Mouse (Mus musculus) gastrocnemius, adult 2 months (tissue): ENCODE measurements at regions not wholly inside any gene's neighbourhood (a gene's known extent, or its start where the extent isn't known, plus 50 kb on each side); places are given as distances from the start of the nearest gene placed in this dataset.
"Not testable (repeated sequence)": the region's sequence is repeated elsewhere in the genome, so short reads cannot be mapped to it uniquely, and the experiment has no call there.

Experiments used
- DNase-seq: peaks from one replicate; pipeline ENCODE4 v3.0.0; 2022
- H3K27ac ChIP-seq: fragments of 200-600 bp; 2 replicates; pipeline ENCODE4 v1.8.1; 2022; ENCODE audit warnings: mild to moderate bottlenecking
- H3K4me3 ChIP-seq: fragments of 200-600 bp; 2 replicates; pipeline ENCODE4 v1.8.1; 2022; ENCODE audit warnings: mild to moderate bottlenecking, moderate library complexity
- CTCF ChIP-seq: fragments of 200-600 bp; IDR thresholded peaks from 2 replicates; pipeline ENCODE4 v1.8.1; 2022; ENCODE audit warnings: antibody characterized with exemption, mild to moderate bottlenecking, moderate library complexity
- intact Hi-C: fragments of 180-260 bp; cut with DNase I; formaldehyde crosslinking; loops from one replicate; pipeline ENCODE4 v1.15.1; 2025

DNA sequence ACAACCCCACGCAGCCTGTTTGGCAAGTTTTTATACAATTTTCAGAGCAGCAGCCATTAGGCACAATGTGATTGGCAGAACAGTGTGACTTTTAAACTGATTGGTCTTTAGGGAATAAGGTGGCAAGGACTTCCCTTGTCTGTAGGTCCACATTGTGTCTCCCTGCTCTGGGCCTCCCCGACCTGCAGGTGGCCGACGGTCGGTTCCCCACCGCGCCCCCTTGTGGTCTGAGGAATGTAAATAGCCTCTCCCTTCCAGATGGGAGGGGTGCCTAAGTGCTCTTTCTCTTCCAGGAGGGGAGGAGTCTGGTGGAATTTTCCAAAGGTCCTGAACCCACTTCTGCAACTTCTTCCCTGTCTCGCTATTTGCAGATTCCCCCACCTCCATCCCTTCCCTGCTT, 52.5 kb upstream of the Prr5 start:
- intact Hi-C loops, result loop anchor here (2.0 to 10.0 kb wide), 2 partner anchors 80 to 172 kb away; partner anchors contain the start of gene Shisal1
- TF ChIP-seq CTCF, result peak; percentile 89
- H3K27ac ChIP-seq, H3K4me3 ChIP-seq: not testable (repeated sequence)
- DNase-seq, result peak; percentile 86

DNA sequence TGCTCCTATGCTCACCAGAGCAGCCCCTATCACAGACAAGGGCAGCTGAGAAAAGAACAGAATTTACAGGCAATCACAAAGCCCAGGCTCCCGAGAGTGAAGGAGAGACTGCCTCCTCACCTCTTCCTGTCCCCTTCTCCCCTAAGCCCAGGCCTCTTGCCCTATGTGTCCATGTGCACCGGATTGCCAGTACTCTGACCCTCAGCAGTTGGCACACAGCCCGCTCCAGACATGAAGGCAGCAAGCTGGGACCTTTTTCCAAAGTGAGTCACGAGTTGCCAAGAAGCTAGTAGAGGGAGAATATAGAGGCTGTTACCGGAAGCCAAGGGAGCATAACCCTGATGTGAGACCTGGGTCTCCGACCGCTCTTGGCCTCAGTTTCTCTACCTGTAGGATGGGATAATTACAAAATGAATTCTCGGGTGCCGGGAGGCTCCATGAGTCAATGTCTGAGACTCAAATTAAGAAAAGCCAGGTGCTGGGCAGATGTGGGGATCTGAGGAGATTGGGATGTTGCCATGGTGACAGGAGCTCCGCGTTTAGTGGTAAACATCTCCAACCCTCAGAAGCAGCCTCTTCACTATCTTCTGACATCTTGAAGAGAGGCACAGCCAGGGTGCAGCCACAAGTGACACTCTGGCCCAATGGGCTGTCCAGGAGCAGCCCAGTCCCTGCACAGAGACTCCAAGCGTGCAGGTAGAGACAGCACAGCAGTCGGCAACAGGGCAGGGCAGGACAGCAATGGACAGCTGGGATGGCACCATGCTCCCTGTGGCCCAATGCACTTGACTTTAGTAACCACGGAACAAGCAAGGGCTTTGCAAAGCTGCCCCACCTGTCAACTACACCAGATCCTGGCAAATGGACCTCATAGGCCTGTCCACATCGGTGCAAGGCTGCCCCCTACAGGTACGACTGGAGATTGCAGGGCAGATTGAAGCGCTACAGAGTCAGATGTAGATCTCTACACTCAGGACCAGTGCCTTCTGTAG, 55.6 kb upstream of the Prr5 start:
- intact Hi-C loops, result loop anchor here (1.0 to 10.0 kb wide), 5 partner anchors 169 to 497 kb away; partner anchors contain the start of gene Shisal1
- Histone ChIP-seq H3K4me3 (no peak overlapping the region), H3K27ac (no peak overlapping the region)
- DNase-seq, result peak; percentile 90
- no peak; the same call in none of the 2 replicates for TF ChIP-seq CTCF

DNA sequence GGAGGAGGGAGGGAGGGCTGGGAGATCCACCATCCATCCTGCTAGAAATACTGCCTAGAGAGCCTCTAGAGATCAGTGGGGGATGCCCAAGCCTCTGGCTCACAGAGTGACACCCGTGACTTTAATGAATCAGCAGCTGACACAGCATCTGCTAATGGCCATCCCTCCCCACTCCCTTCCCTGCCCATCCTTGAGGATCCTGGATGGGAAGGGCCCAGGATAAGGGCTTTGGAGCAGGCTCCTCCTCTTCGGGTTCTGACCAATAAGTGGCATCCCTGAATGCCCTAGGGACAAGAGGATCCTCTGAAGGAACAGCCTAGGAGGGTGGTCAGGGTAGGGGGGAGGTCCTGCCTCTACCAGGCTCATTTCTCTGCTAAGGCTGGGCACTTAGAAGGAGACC, 55.3 kb upstream of the Rtl6 start:
- no peak for DNase-seq
- Histone ChIP-seq H3K4me3 (no peak overlapping the region), H3K27ac (no peak overlapping the region)
- no peak for TF ChIP-seq CTCF
- intact Hi-C loops, result loop anchor here (5.0 to 10.0 kb wide), 3 partner anchors 168 to 496 kb away; partner anchors contain the start of gene Shisal1

DNA sequence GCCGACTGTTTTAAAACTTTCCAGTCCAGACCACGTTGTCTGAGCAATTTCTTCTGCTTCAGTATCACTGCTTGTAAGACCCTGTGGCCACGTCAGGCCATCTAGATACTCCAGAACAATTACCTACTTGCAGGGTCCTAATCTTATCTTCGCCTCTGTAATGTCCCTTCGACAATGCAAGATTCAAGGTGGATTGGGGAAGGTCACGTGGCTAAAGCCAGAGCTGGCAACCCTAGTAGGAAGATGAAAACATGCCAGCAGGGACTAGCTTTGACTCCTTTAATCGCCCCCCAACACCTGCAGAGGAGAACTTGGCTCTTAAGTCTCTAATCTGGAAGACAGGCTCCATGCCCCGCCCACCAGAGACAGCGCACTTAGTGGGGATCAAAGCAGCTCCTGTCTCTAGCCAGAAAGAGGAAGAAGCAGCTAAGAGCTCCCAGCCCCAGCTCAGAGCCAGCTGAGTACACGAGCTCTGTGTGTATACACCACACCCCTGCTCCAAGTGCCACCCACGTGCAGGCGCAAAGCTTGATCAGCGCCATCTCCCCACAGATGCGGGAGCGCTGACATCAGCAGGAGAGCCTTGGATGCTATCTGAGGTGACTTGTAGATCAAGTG, 52.3 kb upstream of the Rtl6 start:
- intact Hi-C loops, result loop anchor here (5.0 to 10.0 kb wide), 3 partner anchors 165 to 493 kb away; partner anchors contain the start of gene Shisal1
- no peak for TF ChIP-seq CTCF

DNA sequence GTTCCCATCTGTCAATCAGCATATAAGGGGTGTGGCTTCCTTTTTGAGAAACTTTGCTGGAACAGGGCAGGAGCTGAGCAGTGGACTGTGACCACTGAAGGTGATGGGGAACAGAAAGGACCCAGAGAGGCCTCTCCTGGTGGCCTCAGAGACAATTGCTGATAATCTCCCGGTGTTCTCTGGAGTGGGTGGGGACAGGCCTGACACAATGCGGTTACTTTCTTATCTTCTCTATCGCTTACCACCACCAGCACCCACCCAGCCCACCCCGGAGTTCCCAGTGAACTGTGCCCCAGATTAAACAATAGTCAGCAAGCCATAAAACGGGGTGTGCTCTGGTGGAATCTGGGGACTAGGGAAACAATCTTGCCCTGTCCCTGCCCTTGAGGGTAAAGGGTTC, 51.4 kb upstream of the Rtl6 start:
- Histone ChIP-seq H3K27ac (no peak overlapping the region), H3K4me3 (no peak overlapping the region)
- DNase-seq, result no peak
- intact Hi-C loops, result no loop called here
- TF ChIP-seq CTCF, result no peak

More for the DNA sequence above, 52.3 kb upstream of the Rtl6 start:
- no peak overlapping the region for H3K27ac ChIP-seq
- H3K4me3 ChIP-seq, result no peak overlapping the region
- no peak for DNase-seq
